Mouse (Mus musculus) CH12.LX (cell line): ENCODE data around the gene Mansc1. TPM values are rescaled to one million over a fixed set of nuclear protein-coding genes. Genes with fewer than 3 reads are reported as not detected.

Source experiments
- DNase-seq: peaks from one replicate; pipeline ENCODE4 v3.0.0-alpha.2; 2013; ENCODE audit errors: extremely low read depth
- H3K27ac ChIP-seq: 2 replicates; pipeline ENCODE4 v1.5.1; 2012; ENCODE audit warnings: low read depth, mild to moderate bottlenecking, control low read depth, moderate library complexity; ENCODE audit not compliant: insufficient read depth
- H3K27me3 ChIP-seq: replicated peaks from 2 replicates; pipeline ENCODE3; 2012; ENCODE audit warnings: inconsistent platforms
- H3K36me3 ChIP-seq, 2 experiments: replicated peaks in 1 of 2; 2 replicates each; pipeline versions ENCODE3 to v1.6.1; 2012; ENCODE audit warnings: inconsistent platforms in 1 of 2, low read length in 1 of 2, mild to moderate bottlenecking in 1 of 2, mixed read lengths in 1 of 2, moderate library complexity in 1 of 2; ENCODE audit not compliant: control insufficient read depth in 1 of 2, insufficient read depth in 1 of 2
- H3K4me1 ChIP-seq, 2 experiments: 2 replicates each; pipeline ENCODE4 v1.6.1; 2012; ENCODE audit warnings: inconsistent platforms in 1 of 2, moderate library complexity in 1 of 2; ENCODE audit not compliant: insufficient read depth in 2 of 2, control insufficient read depth in 1 of 2
- H3K4me2 ChIP-seq: 2 replicates; pipeline ENCODE4 v1.6.1; 2012; ENCODE audit warnings: low read depth, mild to moderate bottlenecking, control low read depth; ENCODE audit not compliant: poor library complexity, insufficient read depth, severe bottlenecking
- H3K4me3 ChIP-seq, 3 experiments: fragments of 150-350 bp in 1 of 3; sonication (generic) in 1 of 3; replicated peaks in 1 of 3; 2 replicates each; pipeline versions ENCODE3 to v1.5.1; 2011 to 2012; ENCODE audit warnings: low read depth in 2 of 3, low read length in 2 of 3, mild to moderate bottlenecking in 2 of 3, moderate library complexity in 2 of 3, control low read depth in 1 of 3, improper control_type of control experiment in 1 of 3, inconsistent platforms in 1 of 3, mixed read lengths in 1 of 3; ENCODE audit not compliant: poor library complexity in 1 of 3
- H3K79me2 ChIP-seq: replicated peaks from 2 replicates; pipeline ENCODE4 v1.6.1; 2012; ENCODE audit warnings: mild to moderate bottlenecking, moderate library complexity; ENCODE audit not compliant: control insufficient read depth, poor library complexity, insufficient read depth, severe bottlenecking; ENCODE audit errors: extremely low read depth
- H3K9ac ChIP-seq: 2 replicates; pipeline ENCODE4 v1.6.1; 2012; ENCODE audit warnings: low read depth, mild to moderate bottlenecking, control low read depth, moderate library complexity; ENCODE audit not compliant: insufficient read depth
- H3K9me3 ChIP-seq: replicated peaks from 2 replicates; pipeline ENCODE3; 2012; ENCODE audit warnings: low read length, inconsistent platforms, mixed read lengths
- CHD1 ChIP-seq: IDR thresholded peaks from 2 replicates; pipeline ENCODE4 v1.6.1; 2012; ENCODE audit warnings: low read depth, low read length, improper control_type of control experiment, inconsistent platforms
- IRF4 ChIP-seq: IDR thresholded peaks from 2 replicates; pipeline ENCODE4 v1.6.1; 2014; ENCODE audit warnings: low read depth, mild to moderate bottlenecking, inconsistent platforms, low read length, improper control_type of control experiment
- MAFK ChIP-seq: IDR thresholded peaks from 2 replicates; pipeline ENCODE4 v1.6.1; 2011; ENCODE audit warnings: low read length, improper control_type of control experiment; ENCODE audit not compliant: insufficient replicate concordance
- NRF1 ChIP-seq: IDR thresholded peaks from 2 replicates; pipeline ENCODE4 v1.6.1; 2014; ENCODE audit warnings: low read depth, mild to moderate bottlenecking, inconsistent platforms, low read length, improper control_type of control experiment, moderate library complexity
- POLR2A ChIP-seq: IDR thresholded peaks from 2 replicates; pipeline ENCODE4 v1.6.1; 2011; ENCODE audit warnings: low read depth, mild to moderate bottlenecking, improper control_type of control experiment, low read length
- dilution Hi-C: fragments of 300-500 bp; cut with MboI; formaldehyde crosslinking; loops from 2 replicates; pipeline ENCODE4 v1.14.3; 2020; ENCODE audit warnings: low sequenced_read_pairs; ENCODE audit not compliant: extremely low pct_unique_long_range_greater_than_20kb, extremely low pct_ligation_motif_present
- in situ Hi-C: fragments of 300-500 bp; cut with MboI; formaldehyde crosslinking; loops from 3 replicates; pipeline ENCODE4 v1.14.3; 2019; ENCODE audit warnings: low sequenced_read_pairs, low pct_ligation_motif_present, low pct_unique_long_range_greater_than_20kb, mixed read lengths
- polyA plus RNA-seq: library from polyadenylated mRNA; unstranded; fragments of >175 nt; gene quantifications from 2 replicates; pipeline ENCODE4 v1.2.1, GENCODE M21; 2012; ENCODE audit warnings: low read depth; ENCODE audit not compliant: insufficient read length
- total RNA-seq, 2 experiments: library from RNA; depleted of rRNA; stranded (reverse); fragments of 300-350 nt in 1 of 2; fragments of >200 nt in 1 of 2; gene quantifications; 2 replicates each; pipeline ENCODE4 v1.2.3; 2012 to 2014

Gene Mansc1
- total and polyA plus RNA-seq, 3 experiments: not detected

GRCm38 (mm10) chr6:134559635-134560034 lies 72.7 kb downstream of the Mansc1 start:
- dilution Hi-C loops (no loop called here), in situ Hi-C loops (no loop called here)

More at GRCm38 (mm10) chr6:134559635-134560034, 72.7 kb downstream of the Mansc1 start:
- H3K9me3 ChIP-seq: no peaks in the 10 kb centered on the region
- H3K27ac ChIP-seq: no peak overlapping the region
- peaks cover 44% of the 10 kb centered on the region for H3K79me2 ChIP-seq
- H3K4me3 ChIP-seq: no peak overlapping the region
- H3K4me2 ChIP-seq: no peak overlapping the region
- peaks cover 0 to 60% of the 10 kb centered on the region in 2 experiments; a peak in 2 of 4 replicates for H3K4me1 ChIP-seq
- no peak for DNase-seq
- no peaks in the 10 kb centered on the region for H3K27me3 ChIP-seq
- TF ChIP-seq NRF1 (no peak), IRF4 (no peak), CHD1 (no peak), POLR2A (no peak), MAFK (no peak)
- no peak overlapping the region for H3K9ac ChIP-seq
- peaks cover 0 to 6% of the 10 kb centered on the region in 2 experiments for H3K36me3 ChIP-seq

Other genes starting within 250 kb of the Mansc1 start
- 0.71 and 0.93 TPM in 2 replicates for gene Bcl2l14, start 236.2 kb downstream of the Mansc1 start, total RNA-seq (2012; rRNA removed)
- 3.0 and 3.1 TPM in 2 replicates for gene Bcl2l14, start 236.2 kb downstream of the Mansc1 start, total RNA-seq (2014; rRNA removed)
- gene Bcl2l14, start 236.2 kb downstream of the Mansc1 start, polyA plus RNA-seq: 3.5 and 4.4 TPM in 2 replicates
- gene Lrp6, start 65.5 kb downstream of the Mansc1 start, total RNA-seq (2012; rRNA removed): 12.4 and 13.2 TPM in 2 replicates
- gene Lrp6, start 65.5 kb downstream of the Mansc1 start, total RNA-seq (2014; rRNA removed): 13.3 and 13.7 TPM in 2 replicates
- 13.4 and 15.6 TPM in 2 replicates for gene Lrp6, start 65.5 kb downstream of the Mansc1 start, polyA plus RNA-seq
- 9.5 and 10.2 TPM in 2 replicates for gene Borcs5, start 7.0 kb upstream of the Mansc1 start, total RNA-seq (2012; rRNA removed)
- gene Borcs5, start 7.0 kb upstream of the Mansc1 start, total RNA-seq (2014; rRNA removed): 14.7 and 16.4 TPM in 2 replicates
- gene Borcs5, start 7.0 kb upstream of the Mansc1 start, polyA plus RNA-seq: 8.0 and 10.4 TPM in 2 replicates
- 8.8 and 10.6 TPM in 2 replicates for gene Dusp16, start 160.1 kb upstream of the Mansc1 start, total RNA-seq (2012; rRNA removed)
- gene Dusp16, start 160.1 kb upstream of the Mansc1 start, total RNA-seq (2014; rRNA removed): 3.7 and 5.2 TPM in 2 replicates
- 13.1 and 17.3 TPM in 2 replicates for gene Dusp16, start 160.1 kb upstream of the Mansc1 start, polyA plus RNA-seq
- 0.80 and 2.2 TPM in 2 replicates for gene Crebl2, start 197.7 kb upstream of the Mansc1 start, total RNA-seq (2012; rRNA removed)
- 0.92 and 1.4 TPM in 2 replicates for gene Crebl2, start 197.7 kb upstream of the Mansc1 start, total RNA-seq (2014; rRNA removed)
- 1.00 and 1.5 TPM in 2 replicates for gene Crebl2, start 197.7 kb upstream of the Mansc1 start, polyA plus RNA-seq